Mouse (Mus musculus) spleen, adult 2 months (tissue): ENCODE measurements at regions not wholly inside any gene's neighbourhood (a gene's known extent, or its start where the extent isn't known, plus 50 kb on each side); places are given as distances from the start of the nearest gene placed in this dataset.

ENCODE experiments used
- DNase-seq, 2 experiments: peaks; one replicate each; pipeline versions ENCODE4 v3.0.0 to v3.0.0-alpha.2; 2012 to 2021; ENCODE audit warnings: low spot score in 2 of 2, low read depth in 1 of 2
- H3K27ac ChIP-seq: fragments of 200-500 bp; 2 replicates; pipeline ENCODE4 v1.5.1; 2012; ENCODE audit warnings: low read length, inconsistent platforms; ENCODE audit not compliant: insufficient read depth
- H3K27me3 ChIP-seq: fragments of 200-500 bp; 2 replicates; pipeline ENCODE4 v1.6.1; 2012; ENCODE audit warnings: mild to moderate bottlenecking, moderate library complexity, low read length, inconsistent platforms; ENCODE audit not compliant: control insufficient read depth, insufficient read depth
- H3K36me3 ChIP-seq: fragments of 200-500 bp; 2 replicates; pipeline ENCODE4 v1.6.1; 2012; ENCODE audit warnings: mild to moderate bottlenecking, low read length, inconsistent platforms; ENCODE audit not compliant: control insufficient read depth, insufficient read depth
- H3K4me1 ChIP-seq: fragments of 200-500 bp; 2 replicates; pipeline ENCODE4 v1.6.1; 2011; ENCODE audit warnings: inconsistent platforms; ENCODE audit not compliant: control insufficient read depth, insufficient read depth, insufficient read length
- H3K4me3 ChIP-seq: fragments of 200-500 bp; 2 replicates; pipeline ENCODE4 v1.5.1; 2011; ENCODE audit warnings: mild to moderate bottlenecking, inconsistent platforms; ENCODE audit not compliant: insufficient read depth, insufficient read length; ENCODE audit errors: extremely low read depth
- CTCF ChIP-seq: fragments of 200-500 bp; IDR thresholded peaks from 2 replicates; pipeline ENCODE4 v1.5.1; 2011; ENCODE audit warnings: mild to moderate bottlenecking, inconsistent platforms; ENCODE audit not compliant: insufficient read depth, insufficient read length, insufficient replicate concordance; ENCODE audit errors: extremely low read depth
- POLR2A ChIP-seq: fragments of 200-500 bp; IDR thresholded peaks from 2 replicates; pipeline ENCODE4 v1.6.1; 2011; ENCODE audit warnings: low read depth, low read length, inconsistent platforms
- WGBS: fragments of 180-500 bp; shearing (Covaris S2); methylation state at CpG from one replicate; pipeline ENCODE4 v1.1.7; 2018; 5-methylcytosine and 5-hydroxymethylcytosine counted together

GRCm38 (mm10) chr1:177518897-177519513, 76.9 kb downstream of the Zbtb18 start:
- no peak overlapping the region for H3K27ac ChIP-seq
- H3K36me3 ChIP-seq = no peaks in the 10 kb centered on the region
- no peak overlapping the region for H3K4me3 ChIP-seq
- no peaks in the 10 kb centered on the region for H3K27me3 ChIP-seq
- DNase-seq = no peak
- H3K4me1 ChIP-seq = peaks cover 4% of the 10 kb centered on the region
- 92% methylated on average over 13 of the region's 13 CpGs for WGBS
- TF ChIP-seq POLR2A (no peak), CTCF (no peak)

- peaks cover 4% of the 10 kb centered on the region for H3K4me1 ChIP-seq
- no peaks in the 10 kb centered on the region for H3K27me3 ChIP-seq
- H3K27ac ChIP-seq = no peak overlapping the region
- no peak overlapping the region; the same call in 1 of the 2 replicates for H3K4me3 ChIP-seq
- DNase-seq = no peak
- 12% methylated on average over 2 of the region's 2 CpGs for WGBS
- H3K36me3 ChIP-seq = no peaks in the 10 kb centered on the region
- TF ChIP-seq CTCF (no peak), POLR2A (no peak)
These were observed 79.0 kb downstream of the Zbtb18 start for GRCm38 (mm10) chr1:177521110-177521509.

DNA sequence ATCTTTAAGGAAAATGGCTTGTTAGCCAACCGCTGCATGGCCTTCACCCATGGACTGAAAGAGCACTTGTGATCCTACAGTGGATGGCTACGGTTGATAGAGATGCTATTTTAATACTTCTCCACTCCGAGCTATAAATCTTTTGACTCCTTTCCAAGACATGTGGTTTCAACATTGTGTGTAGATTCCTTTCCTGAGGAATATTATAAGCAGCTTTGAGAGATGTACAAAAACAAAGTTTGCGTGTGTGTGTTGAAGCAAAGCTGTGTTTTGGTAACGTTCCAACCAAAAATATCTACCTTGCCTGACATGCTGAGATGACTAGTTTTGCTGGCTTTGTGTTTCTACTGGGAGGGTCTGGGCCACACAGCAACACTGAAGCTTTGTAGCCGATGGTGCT, 83.0 kb downstream of the Zbtb18 start:
- Histone ChIP-seq H3K4me3 (no peak overlapping the region), H3K27me3 (no peaks in the 10 kb centered on the region), H3K36me3 (no peaks in the 10 kb centered on the region), H3K4me1 (peaks cover 4% of the 10 kb centered on the region), H3K27ac (no peak overlapping the region)
- TF ChIP-seq POLR2A (no peak), CTCF (no peak)
- DNase-seq = no peak
- 68% methylated on average over 6 of the region's 6 CpGs for WGBS

GRCm38 (mm10) chr1:177531791-177532190, 89.6 kb downstream of the Zbtb18 start:
- WGBS = 32% methylated on average over 2 of the region's 2 CpGs
- Histone ChIP-seq H3K4me1 (peaks cover 2% of the 10 kb centered on the region; the same call in 1 of the 2 replicates), H3K36me3 (no peaks in the 10 kb centered on the region), H3K27ac (no peak overlapping the region), H3K4me3 (no peak overlapping the region), H3K27me3 (no peaks in the 10 kb centered on the region)
- TF ChIP-seq CTCF = no peak
- no peak for TF ChIP-seq POLR2A
- DNase-seq = no peak

DNA sequence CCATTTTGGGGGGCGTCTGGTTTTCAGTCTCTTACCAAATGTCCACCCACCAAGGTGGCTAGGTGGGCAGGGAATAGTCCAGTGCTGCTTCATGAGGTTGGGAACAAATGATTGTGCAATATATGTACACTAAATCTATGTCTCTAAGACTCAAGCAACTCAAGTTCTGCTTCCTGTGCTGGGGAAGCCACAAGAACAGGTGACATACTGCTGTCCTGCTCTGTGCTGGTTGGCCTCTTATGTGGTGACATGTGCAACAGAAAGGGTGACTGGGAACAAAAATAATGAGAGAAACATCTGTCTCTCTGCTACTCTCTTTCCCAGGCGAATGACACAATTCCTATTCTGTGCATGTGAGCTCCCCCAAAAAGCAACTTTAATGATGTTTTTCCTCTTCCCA, 90.5 kb downstream of the Zbtb18 start:
- Histone ChIP-seq H3K27ac (no peak overlapping the region), H3K4me1 (peaks cover 2% of the 10 kb centered on the region; the same call in 1 of the 2 replicates), H3K27me3 (no peaks in the 10 kb centered on the region), H3K36me3 (no peaks in the 10 kb centered on the region), H3K4me3 (no peak overlapping the region)
- TF ChIP-seq CTCF (no peak), POLR2A (no peak)
- 30% methylated on average over 2 of the region's 2 CpGs for WGBS
- no peak for DNase-seq

DNA sequence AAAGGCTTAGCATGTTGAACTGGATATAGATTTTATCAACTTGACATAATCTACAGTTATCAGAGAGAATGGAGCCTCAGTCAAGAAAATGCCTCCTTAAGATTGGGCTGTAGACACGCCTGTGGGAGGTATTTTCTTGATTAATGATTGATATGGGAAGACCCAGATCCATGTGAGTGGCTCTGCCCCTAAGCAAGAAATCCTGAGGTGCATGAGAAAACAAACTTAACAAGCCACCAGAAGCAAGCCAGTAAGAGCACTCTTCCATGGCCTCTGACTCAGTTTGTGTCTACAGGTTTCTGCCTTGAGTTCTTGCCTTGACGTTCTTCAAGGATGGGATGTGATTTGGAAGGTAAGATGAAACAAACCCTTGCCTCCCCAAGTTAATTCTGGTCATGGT, 91.2 kb downstream of the Zbtb18 start:
- Histone ChIP-seq H3K36me3 (no peaks in the 10 kb centered on the region), H3K4me1 (peaks cover 2% of the 10 kb centered on the region; the same call in 1 of the 2 replicates), H3K27ac (no peak overlapping the region), H3K4me3 (no peak overlapping the region), H3K27me3 (no peaks in the 10 kb centered on the region)
- TF ChIP-seq POLR2A (no peak), CTCF (no peak)
- no peak for DNase-seq
- 92% methylated on average over 2 of the region's 2 CpGs for WGBS

DNA sequence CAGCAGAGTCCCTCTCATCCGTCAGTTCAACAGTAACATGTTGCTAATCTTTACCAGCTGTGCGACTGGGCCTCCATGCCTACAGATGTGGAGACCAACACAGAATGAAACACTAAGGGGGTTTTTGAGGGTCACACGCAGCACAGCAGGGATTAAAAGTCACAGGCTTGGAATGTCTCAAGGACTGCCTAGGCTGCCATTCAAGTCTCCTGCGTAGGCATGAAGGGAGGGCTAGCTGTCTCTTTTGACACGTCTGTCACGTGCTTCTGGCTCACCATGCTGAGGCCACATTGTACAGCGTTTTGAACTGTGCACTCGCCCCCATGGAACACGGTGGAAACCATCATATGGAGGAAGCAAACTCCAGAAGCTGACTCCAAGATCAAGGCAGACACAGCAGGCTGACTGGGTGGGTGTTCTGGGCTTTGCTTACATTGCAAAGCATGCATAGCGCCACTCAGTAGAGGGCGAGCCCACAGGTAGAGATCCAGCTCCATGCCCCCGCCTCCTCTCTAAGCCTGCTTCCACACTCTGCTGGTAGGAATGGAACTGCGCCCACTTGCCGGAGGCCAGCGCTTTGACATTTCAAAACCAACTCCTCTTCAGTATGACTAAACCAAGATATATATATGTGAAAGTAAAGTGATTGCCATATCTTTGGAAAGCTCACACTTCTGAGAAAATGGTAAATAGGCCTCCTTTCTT, 103.0 kb downstream of the Zbtb18 start:
- no peaks in the 10 kb centered on the region for H3K4me1 ChIP-seq
- H3K4me3 ChIP-seq = no peak overlapping the region
- no peak for TF ChIP-seq POLR2A
- TF ChIP-seq CTCF = no peak
- no peak for DNase-seq
- no peaks in the 10 kb centered on the region for H3K27me3 ChIP-seq
- no peaks in the 10 kb centered on the region for H3K36me3 ChIP-seq
- 93% methylated on average over 15 of the region's 15 CpGs for WGBS
- H3K27ac ChIP-seq = no peak overlapping the region
